Mouse (Mus musculus) retina, adult 2 months (tissue): Measurements from ENCODE around the gene Mfap1a.
"Not testable (repeated sequence)": the region's sequence is repeated elsewhere in the genome, so short reads cannot be mapped to it uniquely, and the experiment has no call there.

ENCODE experiments used
- DNase-seq: peaks from one replicate; pipeline ENCODE4 v3.0.0-alpha.2; 2012; ENCODE audit warnings: low read depth, low spot score

Mfap1a gene

DNA sequence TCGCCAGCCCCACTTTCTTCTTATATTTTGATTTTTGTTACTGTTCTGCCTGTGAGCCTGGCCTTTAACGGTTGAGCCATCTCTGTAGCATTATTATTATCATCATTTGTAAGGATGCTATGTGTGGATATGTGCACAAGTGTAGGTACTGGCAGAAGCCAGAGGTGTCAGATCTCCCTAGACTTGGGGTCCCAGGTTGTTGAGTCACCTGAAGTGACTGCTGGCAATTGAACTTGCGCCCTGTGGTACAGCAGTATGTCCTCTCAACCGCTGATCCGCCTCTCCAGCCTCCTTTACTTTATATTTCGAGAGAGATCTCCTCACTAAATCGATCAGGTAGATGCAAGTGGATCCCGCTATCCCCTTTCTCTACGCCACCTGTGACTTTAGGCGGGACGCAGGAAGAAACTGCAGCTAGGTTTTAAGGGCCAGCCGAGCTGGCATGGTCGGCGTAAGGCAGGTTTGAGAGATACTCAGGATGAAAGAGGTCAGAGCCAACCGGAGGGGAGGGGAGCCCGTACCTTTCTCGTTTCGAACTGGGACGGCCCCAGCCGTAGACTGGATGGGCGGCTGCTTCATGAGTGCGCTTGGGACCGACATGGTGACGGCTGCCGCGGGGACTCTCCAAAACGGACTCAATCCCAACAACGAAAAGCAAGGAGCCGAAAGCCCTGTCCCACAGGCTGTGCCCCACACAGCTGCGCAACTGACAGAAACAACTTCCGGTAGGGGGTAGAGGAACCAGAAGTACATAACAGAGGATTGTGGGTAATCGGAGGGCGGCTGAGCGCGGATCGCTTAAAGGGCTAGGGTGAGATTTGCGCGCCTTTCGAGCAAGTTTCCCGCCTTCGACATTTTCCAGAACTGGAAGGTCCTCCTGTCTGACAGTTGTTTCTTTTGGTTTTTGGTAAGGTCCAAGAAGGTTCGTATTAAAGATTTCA, at the start of gene Mfap1a, which contains the start of gene Wdr76:
TSS of gene Mfap1a (minus strand) at position 724 of the 941 bp plus-strand sequence.
TSS of gene Wdr76 (plus strand) at position 782 of the 941 bp plus-strand sequence.
- peak; percentile 81 for DNase-seq

DNA sequence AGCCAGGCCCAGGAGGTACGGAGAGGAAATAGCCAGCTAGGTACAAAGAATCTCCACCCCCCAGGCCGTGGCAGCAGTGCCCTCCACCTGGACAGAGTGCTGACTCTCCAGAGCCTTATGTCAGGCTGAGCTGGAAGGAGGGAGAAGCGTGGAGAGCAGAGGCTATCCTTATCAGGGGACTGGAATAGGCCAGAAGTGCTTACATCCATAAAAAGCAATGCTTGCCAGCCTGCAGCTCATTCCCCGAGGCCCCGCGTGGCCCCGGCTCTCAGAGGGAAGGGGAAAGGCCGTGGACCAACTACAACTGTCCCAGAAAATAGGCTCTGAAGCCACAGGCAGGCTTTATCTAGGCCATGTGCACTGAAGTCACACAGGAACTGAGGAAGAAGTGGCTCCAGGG, 44.8 kb upstream of the Mfap1a start:
- no peak for DNase-seq

DNA sequence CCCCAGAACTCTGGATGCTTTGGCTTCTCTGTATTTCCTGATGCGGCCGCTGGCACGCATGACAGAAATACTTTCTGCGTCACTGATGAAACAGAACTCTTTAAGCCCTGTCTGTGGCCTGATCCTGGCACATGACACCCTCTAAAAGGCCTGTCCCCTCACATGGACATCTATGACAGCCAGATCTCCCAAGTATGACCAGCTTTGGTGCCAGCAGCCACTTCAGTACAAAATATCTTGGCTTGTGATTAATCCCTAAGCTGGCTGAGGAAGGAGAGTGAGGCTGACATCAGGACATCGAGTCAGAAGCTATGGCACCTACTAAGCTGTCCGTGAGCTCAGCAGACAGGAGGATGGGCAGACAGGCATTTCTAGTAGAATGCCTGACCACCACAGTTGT, 43.2 kb upstream of the Mfap1a start:
- no peak for DNase-seq

- no peak for DNase-seq
These were observed 38.4 kb upstream of the Mfap1a start for GRCm38 (mm10) chr2:121544829-121545228.

DNA sequence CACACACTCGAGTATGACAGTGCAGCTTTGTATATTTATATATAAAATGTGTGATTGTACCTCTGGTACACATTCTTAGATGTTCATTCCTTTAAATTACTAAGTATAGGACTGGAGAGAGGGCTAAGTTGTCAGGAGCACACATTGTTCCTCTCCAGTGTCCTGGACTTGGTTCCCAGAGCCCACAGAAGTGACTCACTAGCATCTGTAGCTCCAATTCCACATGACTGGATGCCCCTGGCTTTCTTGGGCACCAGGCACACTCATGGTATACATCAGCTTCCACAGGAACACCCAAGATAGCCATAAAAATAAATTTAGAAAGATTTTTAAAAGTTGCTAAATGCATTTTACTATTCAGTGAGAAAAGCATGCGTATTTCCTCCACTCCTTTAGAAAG, 18.6 kb upstream of the Mfap1a start:
- no peak for DNase-seq

DNA sequence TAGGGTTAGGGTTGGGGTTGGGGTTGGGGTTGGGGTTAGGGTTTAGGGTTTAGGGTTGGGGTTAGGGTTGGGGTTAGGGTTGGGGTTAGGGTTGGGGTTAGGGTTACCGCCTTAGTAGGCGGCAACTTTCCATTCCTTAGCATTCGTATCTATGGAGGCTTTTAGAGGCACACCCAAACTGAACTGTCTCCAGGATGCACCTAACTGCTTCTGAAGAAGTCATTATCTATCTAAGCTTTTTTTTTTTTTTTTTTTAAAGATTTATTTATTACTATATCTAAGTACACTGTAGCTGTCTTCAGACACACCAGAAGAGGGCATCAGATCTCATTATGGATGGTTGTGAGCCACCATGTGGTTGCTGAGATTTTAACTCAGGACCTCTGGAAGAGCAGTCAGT, 16.4 kb upstream of the Mfap1a start:
- not testable (repeated sequence) for DNase-seq

GRCm38 (mm10) chr2:121522006-121522405, 15.5 kb upstream of the Mfap1a start:
- no peak for DNase-seq

GRCm38 (mm10) chr2:121518711-121519110, 12.2 kb upstream of the Mfap1a start:
- not testable (repeated sequence) for DNase-seq

- DNase-seq = no peak
These were observed 11.6 kb upstream of the Mfap1a start for GRCm38 (mm10) chr2:121518106-121518505.

GRCm38 (mm10) chr2:121514211-121514610, 7.7 kb upstream of the Mfap1a start:
- no peak for DNase-seq

- DNase-seq = not testable (repeated sequence)
These were observed 6.7 kb upstream of the Mfap1a start for GRCm38 (mm10) chr2:121512991-121513765.

DNA sequence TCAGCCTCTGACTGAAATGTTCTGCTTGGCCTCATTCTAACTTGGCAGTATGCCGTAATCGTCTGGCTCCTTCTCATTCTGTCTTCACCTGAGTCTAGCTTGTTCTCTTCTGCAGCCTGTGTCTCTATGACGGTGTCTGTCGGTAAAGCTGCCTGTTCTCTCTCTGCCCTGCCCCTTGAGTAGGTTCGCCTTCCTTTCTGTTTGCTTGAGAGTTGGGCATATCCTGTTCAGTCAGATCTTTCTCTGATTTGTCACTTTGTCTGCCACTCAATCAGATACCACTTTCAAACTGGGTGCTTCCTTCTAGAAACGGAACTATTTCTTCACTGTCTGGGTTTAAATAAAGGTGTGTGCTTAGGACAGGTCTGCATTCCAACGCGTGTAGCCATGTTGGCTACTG, 4.9 kb upstream of the Mfap1a start:
- DNase-seq = no peak

DNA sequence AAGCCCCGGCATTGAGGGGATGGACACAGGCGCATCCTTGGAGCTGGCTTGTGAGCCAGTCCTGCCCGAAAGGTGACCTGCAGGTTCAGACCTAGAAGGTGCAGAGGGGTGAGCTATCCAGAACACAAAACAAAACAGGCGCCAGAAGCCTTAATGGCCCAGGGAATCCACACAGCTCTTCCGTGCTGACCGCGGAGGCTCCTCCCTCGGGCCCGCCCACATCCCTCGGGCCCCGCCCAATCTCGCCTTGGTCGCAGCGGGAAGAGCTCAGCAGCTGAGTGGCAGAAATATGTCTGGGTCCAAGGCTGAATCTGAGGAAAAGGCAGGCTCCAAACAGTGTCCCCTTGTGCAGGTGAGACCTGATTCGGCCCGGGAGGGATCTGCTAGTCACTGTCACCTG, 3.1 kb upstream of the Mfap1a start:
- no peak for DNase-seq

- no peak for DNase-seq
These were observed 1.5 kb upstream of the Mfap1a start for GRCm38 (mm10) chr2:121507951-121508330.

DNA sequence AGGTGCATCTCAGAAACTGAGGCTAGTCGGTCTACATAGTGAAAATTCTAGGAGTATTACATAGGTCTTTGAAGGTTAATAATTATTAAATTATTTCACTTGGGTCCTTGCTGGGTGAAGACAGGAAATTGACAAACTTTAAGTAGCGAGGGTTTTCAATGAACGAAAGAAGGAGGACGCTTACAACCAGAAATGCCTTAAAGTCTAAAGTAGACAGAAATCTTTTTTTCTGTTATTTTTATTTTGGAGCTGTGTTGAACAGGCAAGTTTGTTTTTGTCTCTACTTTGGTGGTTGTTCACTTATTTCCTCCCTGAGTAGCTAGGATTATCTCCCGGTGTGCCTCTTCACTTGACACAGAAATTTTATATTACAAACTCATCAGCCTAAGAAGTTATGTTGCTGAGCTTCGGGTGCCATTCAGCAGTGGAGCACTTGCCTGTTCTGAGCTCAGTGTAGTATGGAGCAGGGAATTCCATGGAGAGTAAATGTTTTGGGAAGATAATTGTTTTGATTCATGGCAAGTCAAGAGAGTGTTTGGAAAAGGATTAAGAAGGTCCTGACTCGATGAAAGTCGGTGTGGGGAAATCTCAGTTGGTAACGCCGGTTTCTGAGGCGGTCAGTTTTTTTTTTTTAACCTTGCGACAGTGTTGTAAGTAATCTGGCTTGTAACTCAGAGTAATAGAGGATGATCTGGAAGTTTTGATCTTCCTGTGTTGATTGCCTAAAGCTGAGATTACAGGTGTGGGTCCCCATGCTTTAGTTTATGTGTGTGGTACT, 897 bp upstream of the Mfap1a start:
- DNase-seq = no peak

GRCm38 (mm10) chr2:121501550-121501949, 4.9 kb downstream of the Mfap1a start:
- DNase-seq = not testable (repeated sequence)

GRCm38 (mm10) chr2:121484403-121484802, 22.1 kb downstream of the Mfap1a start:
- DNase-seq = not testable (repeated sequence)

- DNase-seq = no peak
These were observed 22.9 kb downstream of the Mfap1a start for GRCm38 (mm10) chr2:121483576-121483975.

GRCm38 (mm10) chr2:121480916-121481315, 25.5 kb downstream of the Mfap1a start:
- DNase-seq = not testable (repeated sequence)

DNA sequence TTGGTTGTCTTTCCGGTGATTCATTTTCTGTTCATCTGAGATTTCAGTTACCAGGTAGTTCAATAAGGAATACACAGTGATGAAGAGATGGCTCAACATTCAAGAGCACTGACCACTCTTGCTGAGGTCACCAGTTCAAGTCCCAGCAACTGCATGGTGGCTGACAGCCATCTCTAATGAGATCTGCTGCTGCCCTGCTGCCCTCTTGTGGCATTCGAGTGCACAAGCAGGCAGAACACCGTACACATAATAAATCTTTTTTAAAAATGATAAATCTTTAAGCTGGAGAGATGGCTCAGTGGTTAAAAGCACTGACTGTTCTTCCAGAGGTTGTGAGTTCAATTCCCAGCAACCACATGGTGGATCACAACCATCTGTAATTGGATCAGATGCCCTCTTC, 26.0 kb downstream of the Mfap1a start:
- no peak for DNase-seq

GRCm38 (mm10) chr2:121477491-121478266, 28.8 kb downstream of the Mfap1a start:
- DNase-seq = no peak
